Mouse (Mus musculus) hindbrain, embryonic 15.5 days (tissue): Measurements from ENCODE around the gene Anapc7. TPM values are rescaled to one million over a fixed set of nuclear protein-coding genes. Genes with fewer than 3 reads are reported as not detected.

Source experiments
- ATAC-seq: fragments of 200-750 bp; cut with Nextera tagmentation; 2 replicates; pipeline ENCODE4 v1.8.0; 2017; ENCODE audit warnings: low read depth, moderate number of reproducible peaks, moderate TSS enrichment; ENCODE audit not compliant: low FRiP score
- H3K27ac ChIP-seq: fragments of 300-500 bp; sonication (generic); replicated peaks from 2 replicates; pipeline ENCODE4 v1.5.1; 2015; ENCODE audit warnings: mild to moderate bottlenecking, inconsistent platforms
- H3K27me3 ChIP-seq: fragments of 300-500 bp; sonication (generic); 2 replicates; pipeline ENCODE4 v1.6.1; 2015; ENCODE audit warnings: control low read depth, inconsistent platforms
- H3K36me3 ChIP-seq: fragments of 300-500 bp; sonication (generic); 2 replicates; pipeline ENCODE4 v1.6.1; 2015; ENCODE audit warnings: control low read depth, inconsistent platforms
- H3K4me1 ChIP-seq: fragments of 300-500 bp; sonication (generic); replicated peaks from 2 replicates; pipeline ENCODE4 v1.6.1; 2015; ENCODE audit warnings: control low read depth, inconsistent platforms
- H3K4me2 ChIP-seq: fragments of 300-500 bp; sonication (generic); 2 replicates; pipeline ENCODE4 v1.6.1; 2015; ENCODE audit warnings: moderate library complexity, mild to moderate bottlenecking, inconsistent platforms
- H3K4me3 ChIP-seq: fragments of 300-500 bp; sonication (generic); 2 replicates; pipeline ENCODE4 v1.5.1; 2015; ENCODE audit warnings: mild to moderate bottlenecking, inconsistent platforms
- H3K9ac ChIP-seq: fragments of 300-500 bp; sonication (generic); 2 replicates; pipeline ENCODE4 v1.6.1; 2015; ENCODE audit warnings: inconsistent platforms
- H3K9me3 ChIP-seq: fragments of 300-500 bp; sonication (generic); 2 replicates; pipeline ENCODE4 v1.6.1; 2016; ENCODE audit warnings: control low read depth, inconsistent platforms
- WGBS: fragments of 180-500 bp; shearing (Covaris S2); methylation state at CpG from one replicate; pipeline ENCODE4 v1.1.7; 2015; 5-methylcytosine and 5-hydroxymethylcytosine counted together
- polyA plus RNA-seq: library from polyadenylated mRNA; unstranded; fragments of >200 nt; fragmentation: Nextera tagmentation; extraction: Ambion mirVana; gene quantifications from 2 replicates; pipeline ENCODE4 v1.2.1, GENCODE M21; 2015

Gene Anapc7
- polyA plus RNA-seq, 1 experiment from 2014 or later: 47.7 TPM

DNA sequence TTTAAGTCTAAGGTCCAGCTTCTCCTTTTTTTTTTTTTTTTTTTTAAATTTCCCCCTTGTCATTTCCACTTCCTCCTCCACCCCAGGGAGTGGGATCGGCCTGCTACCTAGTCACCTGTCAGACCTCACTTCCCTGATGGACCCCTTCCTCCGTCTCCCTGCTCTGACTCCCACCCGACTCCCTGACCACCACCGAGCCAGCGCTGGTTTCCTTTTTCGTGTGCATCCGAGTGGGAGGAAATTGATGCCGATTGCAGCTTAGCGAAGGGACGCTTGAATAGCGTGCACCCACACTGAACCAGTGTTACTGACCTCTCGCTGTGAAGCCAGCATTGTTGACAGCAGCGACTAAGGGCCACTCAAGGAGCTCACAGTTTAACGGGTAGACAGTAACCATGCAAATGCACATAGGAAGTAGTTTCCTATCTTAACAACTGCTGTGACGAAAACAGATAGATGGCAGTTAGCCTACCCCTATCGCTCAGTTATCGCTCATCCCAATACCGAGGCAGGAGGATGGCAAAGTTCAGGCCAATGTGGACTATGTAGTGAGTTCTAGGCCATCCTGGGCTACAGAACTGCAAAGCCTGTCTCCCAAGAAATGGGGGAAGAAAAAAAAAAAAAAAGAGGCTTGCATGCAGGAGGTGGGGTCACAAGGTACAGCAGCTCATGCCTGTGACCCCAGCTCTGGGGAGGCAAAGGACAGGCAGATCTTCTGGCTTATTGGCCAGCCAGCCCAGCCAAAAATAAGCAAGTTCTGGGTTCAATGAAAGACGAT is 29.1 kb upstream of the Anapc7 start:
- H3K9me3 ChIP-seq: no peaks in the 10 kb centered on the region
- H3K27me3 ChIP-seq: no peaks in the 10 kb centered on the region
- H3K4me3 ChIP-seq: peak overlapping the region; percentile 63
- H3K9ac ChIP-seq: peak overlapping the region; percentile 69
- H3K36me3 ChIP-seq: 0 out of 2 replicates have a peak, but pooled peaks cover 4% of the 10 kb centered on the region
- peak overlapping the region; percentile 72 for H3K27ac ChIP-seq
- ATAC-seq: no peak
- H3K4me2 ChIP-seq: peak overlapping the region; percentile 74
- 15% methylated on average over 19 of the region's 19 CpGs for WGBS
- H3K4me1 ChIP-seq: peaks cover 16% of the 10 kb centered on the region

DNA sequence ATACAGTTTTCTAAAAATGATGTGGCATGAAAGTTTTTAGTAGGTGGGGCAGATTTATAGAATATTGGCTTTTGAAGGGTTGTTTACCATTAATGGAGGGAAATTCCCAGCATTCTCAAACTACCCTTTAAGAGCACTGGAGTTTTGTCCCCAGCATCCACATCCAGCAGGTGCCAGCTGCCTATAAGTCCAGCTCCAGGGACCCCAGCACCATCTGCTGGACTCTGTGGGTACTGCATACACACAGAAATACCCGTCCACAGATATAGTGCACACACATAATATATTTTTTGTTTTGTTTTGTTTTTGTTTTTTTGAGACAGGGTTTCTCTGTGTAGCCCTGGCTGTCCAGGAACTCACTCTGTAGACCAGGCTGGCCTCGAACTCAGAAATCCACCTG is 27.6 kb upstream of the Anapc7 start:
- WGBS: 43% methylated on average over 2 of the region's 2 CpGs
- Histone ChIP-seq H3K9me3 (no peaks in the 10 kb centered on the region), H3K4me3 (no peak overlapping the region), H3K27ac (no peak overlapping the region), H3K4me1 (peaks cover 16% of the 10 kb centered on the region), H3K9ac (no peak overlapping the region), H3K4me2 (no peak overlapping the region), H3K36me3 (peaks cover 12% of the 10 kb centered on the region), H3K27me3 (no peaks in the 10 kb centered on the region)
- no peak for ATAC-seq

DNA sequence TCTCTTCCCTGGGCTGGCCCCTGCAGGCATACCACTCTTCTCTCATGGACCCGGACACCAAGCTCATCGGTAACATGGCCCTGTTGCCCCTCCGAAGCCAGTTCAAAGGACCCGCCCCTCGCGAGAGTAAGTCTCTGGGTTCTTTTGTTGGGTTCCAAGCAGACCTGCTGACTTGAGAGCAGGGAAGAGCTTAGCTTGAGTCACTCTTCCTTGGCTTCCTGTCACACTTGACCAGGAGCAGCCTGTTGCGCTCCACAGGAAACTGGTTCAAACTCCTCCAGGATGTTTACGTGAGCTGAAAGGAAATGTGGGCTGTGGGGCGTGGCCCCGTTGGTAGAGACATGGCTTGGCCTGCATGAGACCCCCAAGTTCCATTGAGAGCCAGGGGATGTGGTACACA is 24.7 kb upstream of the Anapc7 start:
- H3K4me1 ChIP-seq: peaks cover 16% of the 10 kb centered on the region
- no peak overlapping the region for H3K27ac ChIP-seq
- 88% methylated on average over 10 of the region's 10 CpGs for WGBS
- no peaks in the 10 kb centered on the region for H3K27me3 ChIP-seq
- H3K4me3 ChIP-seq: no peak overlapping the region
- no peaks in the 10 kb centered on the region for H3K9me3 ChIP-seq
- no peak for ATAC-seq
- no peak overlapping the region for H3K4me2 ChIP-seq
- H3K36me3 ChIP-seq: peaks cover 23% of the 10 kb centered on the region
- H3K9ac ChIP-seq: no peak overlapping the region

DNA sequence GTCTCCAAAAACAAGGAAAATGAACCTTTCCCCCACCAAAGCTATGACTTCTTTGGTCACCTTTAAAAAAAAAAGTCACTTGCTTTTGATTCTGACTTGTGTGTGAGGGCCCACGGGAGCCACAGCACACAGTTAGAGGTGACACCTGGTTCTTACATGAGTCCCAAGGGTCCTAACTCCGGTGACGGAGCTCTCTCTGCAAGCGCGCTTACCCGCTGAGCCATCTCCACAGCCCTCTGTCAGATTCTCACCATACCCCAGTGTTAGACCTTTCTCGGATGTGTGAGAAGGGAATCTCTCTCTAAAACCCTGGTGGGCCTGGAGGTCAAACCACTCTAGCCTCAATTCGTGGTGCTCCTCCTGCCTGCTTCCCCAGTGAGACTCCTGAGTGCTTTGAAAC is 24.0 kb upstream of the Anapc7 start:
- H3K36me3 ChIP-seq: peaks cover 27% of the 10 kb centered on the region
- WGBS: 96% methylated on average over 8 of the region's 8 CpGs
- ATAC-seq: no peak

DNA sequence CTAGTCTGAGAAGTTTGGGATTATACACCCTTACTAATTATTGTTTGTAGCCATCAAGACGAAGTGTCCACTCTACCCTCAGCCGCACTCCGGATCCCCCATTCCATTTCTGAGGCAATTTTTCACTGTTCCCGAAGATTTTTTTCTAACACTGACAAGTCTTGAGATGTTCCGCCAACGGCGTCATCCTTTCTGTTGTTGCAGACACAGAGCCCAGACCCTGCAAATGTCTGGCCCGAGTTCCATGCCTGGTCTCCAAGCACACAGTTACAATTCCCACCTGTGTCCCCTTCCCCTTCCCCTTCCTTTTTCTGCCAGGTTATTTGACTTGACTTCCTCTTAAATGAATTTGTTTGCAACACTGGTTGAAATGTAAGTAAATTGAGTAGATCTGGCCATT is 21.6 kb upstream of the Anapc7 start:
- no peaks in the 10 kb centered on the region for H3K27me3 ChIP-seq
- no peaks in the 10 kb centered on the region for H3K9me3 ChIP-seq
- no peak overlapping the region for H3K4me2 ChIP-seq
- no peak overlapping the region for H3K4me3 ChIP-seq
- no peaks in the 10 kb centered on the region for H3K4me1 ChIP-seq
- ATAC-seq: no peak
- H3K36me3 ChIP-seq: peaks cover 51% of the 10 kb centered on the region
- no peak overlapping the region for H3K9ac ChIP-seq
- no peak overlapping the region for H3K27ac ChIP-seq
- 94% methylated on average over 8 of the region's 8 CpGs for WGBS

More for the DNA sequence above, 24.0 kb upstream of the Anapc7 start:
- Histone ChIP-seq H3K4me1 (peaks cover 14% of the 10 kb centered on the region), H3K9ac (no peak overlapping the region), H3K9me3 (no peaks in the 10 kb centered on the region), H3K27ac (no peak overlapping the region), H3K27me3 (no peaks in the 10 kb centered on the region), H3K4me2 (no peak overlapping the region), H3K4me3 (no peak overlapping the region)

DNA sequence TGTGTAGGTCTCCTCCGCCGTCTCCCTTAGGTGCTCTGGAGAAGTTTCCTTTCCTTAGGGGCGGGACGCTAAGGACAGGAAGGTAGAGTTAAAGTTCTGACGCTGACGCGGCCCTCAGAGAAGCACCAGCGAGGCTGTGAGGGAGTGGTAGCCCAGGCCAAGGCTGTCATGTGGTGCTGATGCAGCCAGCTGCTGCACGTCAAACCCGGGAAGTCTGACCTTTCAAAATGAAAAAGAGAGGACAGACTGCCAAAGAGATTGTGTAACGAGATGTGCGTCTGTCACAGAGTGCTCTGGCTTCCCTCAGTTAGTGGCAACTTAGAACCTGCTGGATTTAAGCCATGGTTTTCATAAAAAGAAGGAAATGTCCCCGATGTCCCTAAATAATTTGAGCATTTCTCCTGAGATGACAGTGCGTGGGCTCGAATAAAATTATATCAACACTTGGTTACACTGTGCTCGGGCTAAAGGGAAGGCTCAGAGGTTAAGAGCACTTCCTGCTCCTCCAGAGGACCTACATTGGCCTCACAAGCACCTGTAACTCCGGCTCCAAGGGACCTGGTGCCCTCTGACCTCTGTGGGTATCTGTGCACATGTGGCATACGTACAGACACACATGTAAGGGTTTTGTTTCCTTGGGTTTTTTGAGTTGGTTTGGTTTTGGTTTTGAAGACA is 20.7 kb upstream of the Anapc7 start:
- WGBS: 81% methylated on average over 18 of the region's 18 CpGs
- no peaks in the 10 kb centered on the region for H3K9me3 ChIP-seq
- H3K36me3 ChIP-seq: peaks cover 58% of the 10 kb centered on the region
- H3K9ac ChIP-seq: no peak overlapping the region
- H3K27me3 ChIP-seq: no peaks in the 10 kb centered on the region
- no peak for ATAC-seq
- H3K4me2 ChIP-seq: no peak overlapping the region
- no peaks in the 10 kb centered on the region for H3K4me1 ChIP-seq
- no peak overlapping the region for H3K27ac ChIP-seq
- H3K4me3 ChIP-seq: no peak overlapping the region

DNA sequence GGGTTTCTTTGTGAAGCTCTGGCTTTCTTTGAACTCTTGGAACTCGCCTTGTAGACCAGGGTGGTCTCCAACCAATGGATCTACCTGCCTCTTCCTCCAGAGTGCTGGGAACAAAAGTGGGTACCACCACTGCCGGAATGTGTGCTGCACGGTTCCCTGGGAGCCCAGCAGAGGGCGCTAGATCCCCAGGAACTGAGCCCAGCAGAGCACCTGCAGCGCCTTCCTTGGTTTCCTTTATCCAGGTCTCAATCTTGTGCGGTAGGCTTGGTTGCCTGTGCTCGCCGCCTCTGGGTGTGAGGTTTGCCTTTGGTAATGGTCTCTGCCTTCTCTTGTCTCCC is 20.2 kb upstream of the Anapc7 start:
- Histone ChIP-seq H3K9ac (no peak overlapping the region), H3K27ac (no peak overlapping the region), H3K27me3 (no peaks in the 10 kb centered on the region), H3K9me3 (no peaks in the 10 kb centered on the region), H3K4me1 (no peaks in the 10 kb centered on the region), H3K4me2 (no peak overlapping the region), H3K4me3 (no peak overlapping the region), H3K36me3 (peaks cover 63% of the 10 kb centered on the region)
- WGBS: 26% methylated on average over 8 of the region's 8 CpGs
- ATAC-seq: no peak

DNA sequence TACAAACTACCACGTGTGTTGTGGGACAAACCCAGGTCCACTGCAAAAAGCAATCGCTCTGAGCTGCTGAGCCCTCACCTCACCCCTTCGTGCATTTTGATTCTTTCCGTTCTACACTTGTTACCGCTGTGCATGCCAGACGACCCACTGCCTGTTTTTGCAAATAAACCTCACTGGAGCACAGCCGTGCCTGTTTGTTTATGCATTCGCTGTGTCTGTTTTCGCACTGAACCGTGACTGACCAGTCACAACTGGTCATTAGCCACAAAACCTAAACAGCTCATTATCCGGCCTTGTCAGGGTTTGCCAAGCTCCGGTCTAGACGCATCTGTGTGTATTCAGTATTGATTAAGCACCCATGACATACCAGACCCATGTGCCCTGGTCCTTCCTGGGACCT is 19.3 kb upstream of the Anapc7 start:
- H3K9me3 ChIP-seq: no peaks in the 10 kb centered on the region
- peaks cover 68% of the 10 kb centered on the region for H3K36me3 ChIP-seq
- H3K27me3 ChIP-seq: no peaks in the 10 kb centered on the region
- no peak for ATAC-seq
- H3K4me3 ChIP-seq: no peak overlapping the region
- H3K27ac ChIP-seq: 0 out of 2 replicates have a peak overlapping the region, but pooled peaks have one; percentile 51
- no peak overlapping the region for H3K9ac ChIP-seq
- H3K4me2 ChIP-seq: no peak overlapping the region
- no peaks in the 10 kb centered on the region for H3K4me1 ChIP-seq
- 75% methylated on average over 13 of the region's 13 CpGs for WGBS

DNA sequence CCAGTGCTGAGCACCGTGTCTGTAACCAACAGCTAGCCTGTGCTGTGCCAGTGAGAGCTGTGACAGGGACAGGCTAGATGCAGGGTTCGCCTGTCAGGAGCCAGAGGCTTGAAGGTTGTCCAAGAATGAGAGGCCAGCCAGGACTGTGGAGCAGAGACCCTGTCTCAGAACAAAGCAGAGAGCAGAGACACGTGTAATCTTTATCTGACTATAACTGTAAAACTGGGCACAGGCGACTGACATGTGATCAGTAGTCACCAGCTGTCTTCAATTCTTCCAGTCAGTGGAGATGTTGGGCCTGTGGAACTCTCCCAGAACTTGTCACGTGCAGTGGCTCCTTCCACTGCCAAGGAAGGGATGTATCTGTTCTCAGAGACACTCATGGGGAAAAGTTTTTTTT is 18.7 kb upstream of the Anapc7 start:
- no peaks in the 10 kb centered on the region for H3K27me3 ChIP-seq
- H3K9ac ChIP-seq: no peak overlapping the region
- H3K36me3 ChIP-seq: peaks cover 71% of the 10 kb centered on the region
- H3K4me3 ChIP-seq: no peak overlapping the region
- H3K27ac ChIP-seq: 0 out of 2 replicates have a peak overlapping the region, but pooled peaks have one; percentile 51
- H3K4me2 ChIP-seq: no peak overlapping the region
- 81% methylated on average over 5 of the region's 5 CpGs for WGBS
- H3K9me3 ChIP-seq: no peaks in the 10 kb centered on the region
- no peaks in the 10 kb centered on the region for H3K4me1 ChIP-seq
- no peak for ATAC-seq

DNA sequence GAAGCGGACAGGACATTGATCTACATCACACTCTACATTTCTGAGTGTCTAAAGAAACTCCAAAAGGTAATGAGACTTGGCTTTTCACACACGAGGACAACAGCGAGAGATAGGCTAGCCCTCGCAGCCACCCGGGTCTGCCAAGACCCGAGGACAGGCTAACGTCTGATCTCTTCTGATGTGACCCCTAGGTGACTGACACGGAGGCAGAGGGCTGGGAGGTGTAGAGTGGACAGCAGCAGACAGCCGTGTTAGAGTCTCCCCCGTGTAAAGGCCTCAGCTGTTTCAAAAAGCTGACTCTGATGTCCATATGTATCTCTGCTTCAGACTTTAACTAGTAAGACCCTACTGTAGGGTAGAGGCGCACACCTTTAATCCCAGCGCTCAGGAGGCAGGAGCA is 18.1 kb upstream of the Anapc7 start:
- ATAC-seq: no peak
- no peaks in the 10 kb centered on the region for H3K27me3 ChIP-seq
- no peaks in the 10 kb centered on the region for H3K9me3 ChIP-seq
- H3K4me3 ChIP-seq: no peak overlapping the region
- no peak overlapping the region for H3K27ac ChIP-seq
- no peak overlapping the region for H3K4me2 ChIP-seq
- peaks cover 72% of the 10 kb centered on the region for H3K36me3 ChIP-seq
- WGBS: 96% methylated on average over 12 of the region's 12 CpGs
- no peak overlapping the region for H3K9ac ChIP-seq
- no peaks in the 10 kb centered on the region for H3K4me1 ChIP-seq

DNA sequence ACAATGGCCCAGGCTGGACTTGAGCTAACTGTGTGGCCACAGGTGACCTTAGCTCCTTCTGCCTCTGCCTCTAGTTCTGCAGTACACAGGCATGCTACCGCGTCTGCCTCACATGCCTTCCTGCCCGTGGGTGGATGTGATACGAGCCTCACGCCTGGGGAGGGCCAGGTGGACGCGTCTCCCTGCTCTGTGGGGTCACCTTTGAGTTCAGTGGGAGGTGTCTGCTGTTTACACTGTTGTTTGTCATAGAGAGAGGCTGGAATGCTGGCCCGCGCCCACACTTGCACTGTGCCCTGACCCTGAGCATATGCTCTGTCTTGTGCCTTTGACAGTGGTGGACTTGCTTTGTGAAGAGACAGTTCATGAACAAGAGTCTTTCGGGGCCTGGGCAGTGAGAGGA is 16.0 kb upstream of the Anapc7 start:
- no peak overlapping the region for H3K4me3 ChIP-seq
- no peak overlapping the region for H3K27ac ChIP-seq
- ATAC-seq: no peak
- H3K36me3 ChIP-seq: peaks cover 62% of the 10 kb centered on the region
- H3K4me1 ChIP-seq: no peaks in the 10 kb centered on the region
- no peak overlapping the region for H3K9ac ChIP-seq
- 94% methylated on average over 10 of the region's 10 CpGs for WGBS
- no peaks in the 10 kb centered on the region for H3K9me3 ChIP-seq
- H3K27me3 ChIP-seq: no peaks in the 10 kb centered on the region
- H3K4me2 ChIP-seq: no peak overlapping the region

DNA sequence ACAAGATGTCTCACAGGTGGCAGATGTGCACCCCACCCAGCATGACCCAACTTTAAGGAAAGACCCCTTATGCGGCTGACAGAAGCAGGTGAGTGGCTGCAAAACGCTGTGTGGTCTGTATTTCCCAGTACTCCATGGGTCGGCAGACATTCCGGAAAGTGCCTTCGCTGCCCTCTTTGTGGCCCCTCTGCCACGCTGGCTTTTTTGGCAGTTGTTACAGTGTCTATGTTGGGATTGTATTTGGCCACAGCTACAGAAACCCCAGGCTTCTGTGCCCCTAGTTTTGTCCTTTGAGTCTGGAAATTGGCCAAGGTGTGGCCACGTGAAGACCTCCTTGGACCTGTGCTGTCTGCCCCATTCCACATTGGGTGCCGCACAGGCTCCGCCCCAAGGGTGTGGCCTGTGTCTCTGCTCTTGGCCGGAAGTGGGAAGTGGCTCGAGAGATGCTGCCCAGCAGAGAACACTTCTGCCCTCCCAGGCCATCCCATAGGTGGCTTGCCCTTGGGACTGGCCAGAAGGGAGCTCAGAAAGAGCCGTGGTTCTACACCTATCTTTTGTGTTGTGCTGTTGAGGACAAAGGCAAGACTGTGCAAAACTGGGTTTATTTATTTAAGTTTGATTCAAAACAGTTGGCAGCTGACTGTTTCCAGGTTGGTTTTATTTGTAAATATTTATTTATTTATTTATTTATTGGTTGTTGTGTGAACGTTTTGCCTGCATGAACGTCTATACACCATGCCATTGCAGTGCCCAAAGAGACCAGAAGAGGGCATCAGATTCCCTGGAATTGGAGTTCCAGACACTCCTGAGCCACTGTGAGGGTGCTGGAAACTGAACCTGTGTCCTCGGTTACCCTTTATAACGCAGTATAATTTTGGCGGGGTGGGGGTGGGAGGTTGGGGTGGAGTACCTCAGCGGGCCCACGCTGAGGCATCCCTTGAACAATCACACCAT is 11.5 kb upstream of the Anapc7 start:
- H3K4me2 ChIP-seq: no peak overlapping the region
- H3K4me1 ChIP-seq: no peaks in the 10 kb centered on the region
- WGBS: 85% methylated on average over 19 of the region's 19 CpGs
- H3K9me3 ChIP-seq: no peaks in the 10 kb centered on the region
- no peak overlapping the region for H3K4me3 ChIP-seq
- no peak overlapping the region for H3K27ac ChIP-seq
- no peak for ATAC-seq
- no peak overlapping the region for H3K9ac ChIP-seq
- H3K27me3 ChIP-seq: no peaks in the 10 kb centered on the region
- peaks cover 33% of the 10 kb centered on the region for H3K36me3 ChIP-seq
